Mouse (Mus musculus) right cerebral cortex, adult 2 months (tissue): ENCODE data around the gene E030025P04Rik.

ENCODE experiments used
- DNase-seq, 2 experiments: peaks; one replicate each; pipeline ENCODE4 v3.0.0; 2021 to 2022; ENCODE audit warnings: low spot score in 2 of 2

The E030025P04Rik gene

GRCm38 (mm10) chr11:109102646-109103045, 41.5 kb downstream of the E030025P04Rik start:
- DNase-seq, result no peak

DNA sequence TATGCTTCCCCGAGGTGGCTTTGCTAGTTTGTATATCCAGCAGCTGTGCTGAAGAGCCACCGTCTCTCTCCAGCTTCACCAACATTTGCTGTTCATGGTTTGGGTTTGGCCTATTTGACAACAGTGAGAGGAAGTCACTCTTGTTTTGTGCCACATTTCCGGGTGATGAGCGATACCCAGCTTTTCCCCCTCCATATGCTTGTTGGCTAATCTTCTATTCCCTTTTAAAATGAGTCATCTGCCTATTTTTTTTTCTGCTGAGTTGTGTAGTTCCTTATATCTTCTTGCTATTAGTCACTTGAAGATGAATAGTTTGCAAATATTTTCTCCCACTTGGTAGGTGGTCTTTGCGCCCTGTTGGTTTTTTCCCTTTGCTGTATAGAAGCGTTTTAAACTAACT, 43.9 kb downstream of the E030025P04Rik start:
- no peak for DNase-seq

DNA sequence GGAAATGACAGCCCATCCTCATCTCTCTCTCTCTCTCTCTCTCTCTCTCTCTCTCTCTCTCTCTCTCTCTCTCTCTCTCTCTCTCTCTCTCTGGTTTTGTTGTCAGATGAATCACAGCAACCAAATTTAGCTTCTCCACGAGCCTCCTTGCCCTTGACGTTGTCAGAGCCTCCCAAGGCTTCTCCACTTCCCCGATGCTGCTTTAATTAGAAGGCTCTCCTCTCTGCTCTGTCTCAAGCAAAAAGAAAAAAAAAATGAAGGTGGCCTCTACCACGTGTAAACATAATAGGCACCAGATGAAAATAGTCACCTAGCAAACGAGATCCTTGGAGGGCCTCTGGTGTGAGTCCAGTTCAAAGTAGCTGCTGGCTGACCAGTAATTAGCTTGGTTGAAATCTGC, 52.3 kb downstream of the E030025P04Rik start:
- peak in 1 of 2 experiments; percentile 29 for DNase-seq
